Mouse (Mus musculus): Measurements from ENCODE around the gene Ccer2. TPM values are rescaled to one million over a fixed set of nuclear protein-coding genes. Genes with fewer than 3 reads are reported as not detected.
A peak's percentile ranks its signal among the peaks of the same experiment; 100 is the strongest.

The Ccer2 gene
- polyA plus RNA-seq, 1 experiment: not detected

GRCm38 (mm10) chr7:28767462-28767965, 11.5 kb downstream of the Ccer2 start, which contains the start of gene Nfkbib:
TSS of gene Nfkbib (minus strand) at chr7:28767512.
- H3K27ac ChIP-seq (ENCODE audit: insufficient read depth, low read length): no peak within 1 kb of the TSS
- TF ChIP-seq POLR2A (IDR thresholded peaks at IDR 0.05; ENCODE audit: low read depth, low read length) (no peak), CTCF (IDR thresholded peaks at IDR 0.05; ENCODE audit: borderline replicate concordance, insufficient read depth, low read length) (no peak)
- peak within 1 kb of the TSS; percentile 94 for H3K4me3 ChIP-seq (ENCODE audit: insufficient read depth, low read length)
- peaks cover 10% of the 10 kb centered on the region; the same call in 1 of the 2 replicates for H3K4me1 ChIP-seq (ENCODE audit: control insufficient read depth, insufficient read depth, low read length)

- TF ChIP-seq CTCF (IDR thresholded peaks at IDR 0.05; ENCODE audit: borderline replicate concordance, insufficient read depth, low read length): no peak
- TF ChIP-seq POLR2A (IDR thresholded peaks at IDR 0.05; ENCODE audit: low read depth, low read length): no peak
- Histone ChIP-seq H3K4me3 (ENCODE audit: insufficient read depth, low read length) (no peak overlapping the region), H3K27ac (ENCODE audit: insufficient read depth, low read length) (no peak overlapping the region), H3K4me1 (ENCODE audit: control insufficient read depth, insufficient read depth, low read length) (peaks cover 10% of the 10 kb centered on the region; the same call in 1 of the 2 replicates)
These were observed 13.5 kb downstream of the Ccer2 start for GRCm38 (mm10) chr7:28769414-28769958.

GRCm38 (mm10) chr7:28770309-28770708, 14.3 kb downstream of the Ccer2 start:
- Histone ChIP-seq H3K27ac (ENCODE audit: insufficient read depth, low read length) (no peak overlapping the region), H3K4me3 (ENCODE audit: insufficient read depth, low read length) (no peak overlapping the region), H3K4me1 (ENCODE audit: control insufficient read depth, insufficient read depth, low read length) (peaks cover 8% of the 10 kb centered on the region; the same call in 1 of the 2 replicates)
- no peak for TF ChIP-seq POLR2A (IDR thresholded peaks at IDR 0.05; ENCODE audit: low read depth, low read length)
- no peak for TF ChIP-seq CTCF (IDR thresholded peaks at IDR 0.05; ENCODE audit: borderline replicate concordance, insufficient read depth, low read length)

- Histone ChIP-seq H3K27ac (ENCODE audit: insufficient read depth, low read length) (no peak overlapping the region), H3K4me3 (ENCODE audit: insufficient read depth, low read length) (no peak overlapping the region), H3K4me1 (ENCODE audit: control insufficient read depth, insufficient read depth, low read length) (0 out of 2 replicates have a peak, but pooled peaks cover 7% of the 10 kb centered on the region)
- no peak for TF ChIP-seq POLR2A (IDR thresholded peaks at IDR 0.05; ENCODE audit: low read depth, low read length)
- TF ChIP-seq CTCF (IDR thresholded peaks at IDR 0.05; ENCODE audit: borderline replicate concordance, insufficient read depth, low read length): no peak
These were observed 15.9 kb downstream of the Ccer2 start for GRCm38 (mm10) chr7:28771867-28772266.

GRCm38 (mm10) chr7:28773163-28773562, 17.2 kb downstream of the Ccer2 start:
- H3K27ac ChIP-seq (ENCODE audit: insufficient read depth, low read length): no peak overlapping the region
- H3K4me1 ChIP-seq (ENCODE audit: control insufficient read depth, insufficient read depth, low read length): no peaks in the 10 kb centered on the region
- H3K4me3 ChIP-seq (ENCODE audit: insufficient read depth, low read length): no peak overlapping the region
- no peak for TF ChIP-seq POLR2A (IDR thresholded peaks at IDR 0.05; ENCODE audit: low read depth, low read length)
- no peak for TF ChIP-seq CTCF (IDR thresholded peaks at IDR 0.05; ENCODE audit: borderline replicate concordance, insufficient read depth, low read length)

GRCm38 (mm10) chr7:28774164-28774563, 18.2 kb downstream of the Ccer2 start:
- Histone ChIP-seq H3K27ac (ENCODE audit: insufficient read depth, low read length) (no peak overlapping the region), H3K4me1 (ENCODE audit: control insufficient read depth, insufficient read depth, low read length) (no peaks in the 10 kb centered on the region), H3K4me3 (ENCODE audit: insufficient read depth, low read length) (no peak overlapping the region)
- TF ChIP-seq POLR2A (IDR thresholded peaks at IDR 0.05; ENCODE audit: low read depth, low read length) (no peak), CTCF (IDR thresholded peaks at IDR 0.05; ENCODE audit: borderline replicate concordance, insufficient read depth, low read length) (no peak)

GRCm38 (mm10) chr7:28775129-28775528, 19.2 kb downstream of the Ccer2 start:
- no peak overlapping the region for H3K27ac ChIP-seq (ENCODE audit: insufficient read depth, low read length)

GRCm38 (mm10) chr7:28778825-28779224, 22.9 kb downstream of the Ccer2 start:
- no peak overlapping the region for H3K4me3 ChIP-seq (ENCODE audit: insufficient read depth, low read length)
- no peak overlapping the region for H3K27ac ChIP-seq (ENCODE audit: insufficient read depth, low read length)
- no peak for TF ChIP-seq CTCF (IDR thresholded peaks at IDR 0.05; ENCODE audit: borderline replicate concordance, insufficient read depth, low read length)
- no peak for TF ChIP-seq POLR2A (IDR thresholded peaks at IDR 0.05; ENCODE audit: low read depth, low read length)
- peaks cover 3% of the 10 kb centered on the region; the same call in 1 of the 2 replicates for H3K4me1 ChIP-seq (ENCODE audit: control insufficient read depth, insufficient read depth, low read length)

More at GRCm38 (mm10) chr7:28775129-28775528, 19.2 kb downstream of the Ccer2 start:
- no peaks in the 10 kb centered on the region for H3K4me1 ChIP-seq (ENCODE audit: control insufficient read depth, insufficient read depth, low read length)
- no peak for TF ChIP-seq CTCF (IDR thresholded peaks at IDR 0.05; ENCODE audit: borderline replicate concordance, insufficient read depth, low read length)
- no peak for TF ChIP-seq POLR2A (IDR thresholded peaks at IDR 0.05; ENCODE audit: low read depth, low read length)
- H3K4me3 ChIP-seq (ENCODE audit: insufficient read depth, low read length): no peak overlapping the region

- Histone ChIP-seq H3K27ac (ENCODE audit: insufficient read depth, low read length) (peak overlapping the region; percentile 48), H3K4me3 (ENCODE audit: insufficient read depth, low read length) (no peak overlapping the region), H3K4me1 (ENCODE audit: control insufficient read depth, insufficient read depth, low read length) (peaks cover 3% of the 10 kb centered on the region; the same call in 1 of the 2 replicates)
- TF ChIP-seq CTCF (IDR thresholded peaks at IDR 0.05; ENCODE audit: borderline replicate concordance, insufficient read depth, low read length) (0 out of 2 replicates have a peak, but pooled peaks have one; percentile 31), POLR2A (IDR thresholded peaks at IDR 0.05; ENCODE audit: low read depth, low read length) (no peak)
These were observed 24.2 kb downstream of the Ccer2 start for GRCm38 (mm10) chr7:28780067-28780658.

GRCm38 (mm10) chr7:28780857-28781256, 24.9 kb downstream of the Ccer2 start:
- Histone ChIP-seq H3K4me1 (ENCODE audit: control insufficient read depth, insufficient read depth, low read length) (peaks cover 3% of the 10 kb centered on the region; the same call in 1 of the 2 replicates), H3K4me3 (ENCODE audit: insufficient read depth, low read length) (no peak overlapping the region), H3K27ac (ENCODE audit: insufficient read depth, low read length) (peak overlapping the region; percentile 48; the same call in 1 of the 2 replicates)
- TF ChIP-seq POLR2A (IDR thresholded peaks at IDR 0.05; ENCODE audit: low read depth, low read length) (no peak), CTCF (IDR thresholded peaks at IDR 0.05; ENCODE audit: borderline replicate concordance, insufficient read depth, low read length) (no peak)

Data from embryonic fibroblast, embryonic 13.5 days (primary cell).